Mouse (Mus musculus) testis, adult 2 months (tissue): Measurements from ENCODE around the gene Chgb.

ENCODE experiments used
- CTCF ChIP-seq: fragments of 200-500 bp; IDR thresholded peaks from 2 replicates; pipeline ENCODE4 v1.5.1; 2012; ENCODE audit warnings: low read depth, mild to moderate bottlenecking, inconsistent platforms, low read length, moderate library complexity; ENCODE audit not compliant: control insufficient read depth, insufficient read depth, insufficient replicate concordance
- POLR2A ChIP-seq: fragments of 200-500 bp; IDR thresholded peaks from 2 replicates; pipeline ENCODE4 v1.6.1; 2012; ENCODE audit warnings: low read depth, mild to moderate bottlenecking, inconsistent platforms, low read length, moderate library complexity; ENCODE audit not compliant: control insufficient read depth

DNA sequence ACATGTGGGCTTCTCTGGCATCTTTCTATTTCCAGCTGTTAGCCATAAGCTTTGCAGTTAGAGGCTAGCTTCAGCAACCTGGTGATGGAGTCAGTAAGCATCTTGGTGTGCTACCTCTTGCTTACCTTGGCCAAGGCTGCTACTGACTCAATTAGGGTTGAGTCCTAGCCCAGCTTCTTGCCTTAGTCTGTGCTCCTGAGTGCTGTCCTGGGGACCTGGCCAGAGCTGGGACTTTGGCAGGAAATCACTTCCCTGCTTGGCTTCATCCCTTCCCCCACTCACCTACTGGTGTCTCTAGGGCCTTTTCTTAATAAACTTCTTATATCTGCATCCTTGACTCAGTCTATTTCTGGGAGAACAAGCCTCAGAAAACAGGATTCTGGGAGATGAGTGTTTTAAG, 30.4 kb upstream of the Chgb start:
- no peak for TF ChIP-seq CTCF
- no peak for TF ChIP-seq POLR2A
